Mouse (Mus musculus) forebrain, embryonic 11.5 days (tissue): ENCODE measurements around the gene Mpzl1. TPM values are rescaled to one million over a fixed set of nuclear protein-coding genes. Genes with fewer than 3 reads are reported as not detected.

Source experiments
- ATAC-seq: fragments of 200-750 bp; cut with Nextera tagmentation; replicated peaks from 2 replicates; pipeline ENCODE4 v1.8.0; 2017; ENCODE audit warnings: moderate TSS enrichment; ENCODE audit not compliant: low FRiP score
- DNase-seq: peaks from one replicate; pipeline ENCODE4 v3.0.0-alpha.2; 2017; ENCODE audit warnings: low spot score
- H3K27ac ChIP-seq: fragments of 300-500 bp; sonication (generic); 2 replicates; pipeline ENCODE4 v1.5.1; 2014; ENCODE audit warnings: low read depth, low read length
- H3K27me3 ChIP-seq: fragments of 300-500 bp; sonication (generic); 2 replicates; pipeline ENCODE4 v1.6.1; 2014; ENCODE audit warnings: mild to moderate bottlenecking, low read length, mixed read lengths; ENCODE audit not compliant: control insufficient read depth, insufficient read depth
- H3K36me3 ChIP-seq: fragments of 300-500 bp; sonication (generic); 2 replicates; pipeline ENCODE4 v1.6.1; 2014; ENCODE audit warnings: mild to moderate bottlenecking, low read length, moderate library complexity, mixed read lengths; ENCODE audit not compliant: control insufficient read depth, insufficient read depth
- H3K4me1 ChIP-seq: fragments of 300-500 bp; sonication (generic); replicated peaks from 2 replicates; pipeline ENCODE4 v1.6.1; 2014; ENCODE audit warnings: low read length, mixed read lengths; ENCODE audit not compliant: control insufficient read depth, insufficient read depth
- H3K4me2 ChIP-seq: fragments of 300-500 bp; sonication (generic); 2 replicates; pipeline ENCODE4 v1.6.1; 2014; ENCODE audit warnings: low read depth, mild to moderate bottlenecking, low read length, moderate library complexity, mixed read lengths; ENCODE audit not compliant: severe bottlenecking
- H3K4me3 ChIP-seq: fragments of 300-500 bp; sonication (generic); 2 replicates; pipeline ENCODE4 v1.5.1; 2014; ENCODE audit warnings: low read depth, low read length
- H3K9ac ChIP-seq: fragments of 300-500 bp; sonication (generic); 2 replicates; pipeline ENCODE4 v1.6.1; 2014; ENCODE audit warnings: low read length
- H3K9me3 ChIP-seq: fragments of 300-500 bp; sonication (generic); 2 replicates; pipeline ENCODE4 v1.6.1; 2016; ENCODE audit warnings: low read length, mixed read lengths; ENCODE audit not compliant: control insufficient read depth
- WGBS: fragments of 180-500 bp; shearing (Covaris S2); extraction: QIAGEN DNeasy Blood & Tissue Kit; methylation state at CpG from one replicate; pipeline ENCODE4 v1.1.7; 2014; 5-methylcytosine and 5-hydroxymethylcytosine counted together
- polyA plus RNA-seq: library from polyadenylated mRNA; unstranded; fragments of >200 nt; fragmentation: Nextera tagmentation; extraction: Ambion mirVana; gene quantifications from 2 replicates; pipeline ENCODE4 v1.2.1, GENCODE M21; 2014

Gene Mpzl1
- polyA plus RNA-seq, 1 experiment from 2014 or later, result 128 TPM

GRCm38 (mm10) chr1:165565283-165565682 lies 69.1 kb downstream of the Mpzl1 start:
- ATAC-seq (no peak), DNase-seq (no peak)
- Histone ChIP-seq H3K9me3 (no peaks in the 10 kb centered on the region), H3K4me1 (no peaks in the 10 kb centered on the region), H3K27me3 (no peaks in the 10 kb centered on the region), H3K27ac (no peak overlapping the region), H3K36me3 (no peaks in the 10 kb centered on the region), H3K4me3 (no peak overlapping the region), H3K9ac (no peak overlapping the region), H3K4me2 (no peak overlapping the region)
- 95% methylated on average over 4 of the region's 4 CpGs for WGBS

GRCm38 (mm10) chr1:165559073-165559472 lies 75.3 kb downstream of the Mpzl1 start:
- ATAC-seq (no peak), DNase-seq (no peak)
- no peaks in the 10 kb centered on the region for H3K4me1 ChIP-seq
- no peak overlapping the region for H3K9ac ChIP-seq
- WGBS, result 89% methylated on average over 9 of the region's 9 CpGs
- no peak overlapping the region for H3K4me2 ChIP-seq
- H3K4me3 ChIP-seq, result no peak overlapping the region
- no peaks in the 10 kb centered on the region for H3K9me3 ChIP-seq
- no peaks in the 10 kb centered on the region for H3K27me3 ChIP-seq
- H3K36me3 ChIP-seq, result no peaks in the 10 kb centered on the region
- no peak overlapping the region for H3K27ac ChIP-seq

- no peaks in the 10 kb centered on the region for H3K27me3 ChIP-seq
- ATAC-seq (no peak), DNase-seq (no peak)
- no peak overlapping the region for H3K9ac ChIP-seq
- no peaks in the 10 kb centered on the region for H3K9me3 ChIP-seq
- H3K4me3 ChIP-seq, result no peak overlapping the region
- no peak overlapping the region for H3K4me2 ChIP-seq
- WGBS, result 60% methylated on average over 2 of the region's 2 CpGs
- no peaks in the 10 kb centered on the region for H3K4me1 ChIP-seq
- H3K27ac ChIP-seq, result no peak overlapping the region
- no peaks in the 10 kb centered on the region for H3K36me3 ChIP-seq
Measured at GRCm38 (mm10) chr1:165556711-165557110, 77.6 kb downstream of the Mpzl1 start.

Other genes starting within 250 kb of the Mpzl1 start
- 7.8 and 8.1 TPM in 2 replicates for gene Dcaf6, start 174.1 kb downstream of the Mpzl1 start, polyA plus RNA-seq
- gene Mpc2, start 173.9 kb downstream of the Mpzl1 start, polyA plus RNA-seq, result 95.8 and 100.0 TPM in 2 replicates
- 0.05 and 0.13 TPM in 2 replicates for gene Adcy10, start 149.4 kb downstream of the Mpzl1 start, polyA plus RNA-seq
- 6.4 and 7.2 TPM in 2 replicates for gene Rcsd1, start 75.2 kb upstream of the Mpzl1 start, polyA plus RNA-seq
- 28.9 and 35.3 TPM in 2 replicates for gene Creg1, start 129.2 kb upstream of the Mpzl1 start, polyA plus RNA-seq
- 1.7 and 2.5 TPM in 2 replicates for gene Cd247, start 154.1 kb upstream of the Mpzl1 start, polyA plus RNA-seq